1 mouse cellular context compared by ENCODE assay signal in genomic region chr11:51650691-51651515, GRCm38 (mm10).
A peak's percentile ranks its signal among the peaks of the same experiment; 100 is the strongest.
TF ChIP-seq lines count a peak whose summit lies in the region.

Gene N4bp3 (minus strand): TSS chr11:51650842.
Gene D930048N14Rik (plus strand): TSS chr11:51650954.

TF ChIP-seq in MEL, 35 proteins besides CTCF, POLR2A, EP300 and RAD21 (continued from another document):
- TF ChIP-seq MEF2A (IDR thresholded peaks at IDR 0.05; ENCODE audit: extremely low read depth, insufficient replicate concordance, low read depth, low read length, poor library complexity, severe bottlenecking): no peak
- TF ChIP-seq NRF1 (IDR thresholded peaks at IDR 0.05; ENCODE audit: insufficient read depth, low read depth, low read length, poor library complexity, severe bottlenecking): no peak
- TF ChIP-seq TCF12 (IDR thresholded peaks at IDR 0.05; ENCODE audit: low read depth, low read length): no peak
- peak; percentile 54; the same call in 1 of the 2 replicates for TF ChIP-seq SIN3A (IDR thresholded peaks at IDR 0.05; ENCODE audit: low read length)
- no peak for TF ChIP-seq MYC (IDR thresholded peaks at IDR 0.05; ENCODE audit: low read depth, low read length)
- TF ChIP-seq MAZ (IDR thresholded peaks at IDR 0.05; ENCODE audit: low read depth, low read length): peak; percentile 86; the same call in 1 of the 2 replicates
- TF ChIP-seq MXI1 (IDR thresholded peaks at IDR 0.05; ENCODE audit: low read depth, low read length): peak; percentile 74; the same call in 1 of the 2 replicates
- TF ChIP-seq NELFE (IDR thresholded peaks at IDR 0.05; ENCODE audit: low read depth, low read length): peak; percentile 47; the same call in 1 of the 2 replicates
